Mouse (Mus musculus) urinary bladder, adult 2 months (tissue): ENCODE results near the gene Akirin1. TPM values are rescaled to one million over a fixed set of nuclear protein-coding genes. Genes with fewer than 3 reads are reported as not detected.

ENCODE experiments used
- DNase-seq: peaks from one replicate; pipeline ENCODE4 v3.0.0; 2022; ENCODE audit warnings: low spot score
- polyA plus RNA-seq: library from polyadenylated mRNA; depleted of rRNA; stranded (reverse); fragments of >200 nt; gene quantifications from 2 replicates; pipeline ENCODE4 v1.2.3, GENCODE M21; 2012; rRNA removed

Gene Akirin1
- 49.3 and 59.1 TPM in 2 replicates for polyA plus RNA-seq

- DNase-seq = peak; percentile 98
These were observed at the start of gene Akirin1 for GRCm38 (mm10) chr4:123750152-123750651. Gene Akirin1 (minus strand): TSS chr4:123750345.

- DNase-seq = no peak
These were observed 47.7 kb upstream of the Akirin1 start for GRCm38 (mm10) chr4:123797856-123798255.

- no peak for DNase-seq
These were observed 47.3 kb upstream of the Akirin1 start for GRCm38 (mm10) chr4:123797403-123797802.

- no peak for DNase-seq
These were observed 44.9 kb upstream of the Akirin1 start for GRCm38 (mm10) chr4:123795057-123795456.

- no peak for DNase-seq
These were observed 43.0 kb upstream of the Akirin1 start for GRCm38 (mm10) chr4:123793136-123793535.

- DNase-seq = no peak
These were observed 42.5 kb upstream of the Akirin1 start for GRCm38 (mm10) chr4:123792666-123793065.

GRCm38 (mm10) chr4:123787191-123787985, 37.2 kb upstream of the Akirin1 start, which contains the start of gene Rhbdl2:
Gene Rhbdl2 (plus strand): TSS chr4:123787874.
- DNase-seq = peak; percentile 55

- no peak for DNase-seq
These were observed 18.1 kb upstream of the Akirin1 start for GRCm38 (mm10) chr4:123768234-123768633.

GRCm38 (mm10) chr4:123767807-123768206, 17.7 kb upstream of the Akirin1 start:
- DNase-seq = no peak

GRCm38 (mm10) chr4:123765071-123765470, 14.9 kb upstream of the Akirin1 start:
- no peak for DNase-seq

GRCm38 (mm10) chr4:123758306-123758705, 8.2 kb upstream of the Akirin1 start:
- no peak for DNase-seq

- no peak for DNase-seq
These were observed 665 bp upstream of the Akirin1 start for GRCm38 (mm10) chr4:123750707-123751312.

GRCm38 (mm10) chr4:123749484-123750130, 538 bp downstream of the Akirin1 start:
- peak; percentile 30 for DNase-seq

GRCm38 (mm10) chr4:123748726-123749415, 1.3 kb downstream of the Akirin1 start:
- no peak for DNase-seq

GRCm38 (mm10) chr4:123745221-123745775, 4.8 kb downstream of the Akirin1 start:
- no peak for DNase-seq

GRCm38 (mm10) chr4:123742891-123743290, 7.3 kb downstream of the Akirin1 start:
- DNase-seq = no peak

- DNase-seq = no peak
These were observed 11.4 kb downstream of the Akirin1 start for GRCm38 (mm10) chr4:123738708-123739107.

GRCm38 (mm10) chr4:123733532-123733931, 16.6 kb downstream of the Akirin1 start:
- DNase-seq = no peak

- DNase-seq = no peak
These were observed 17.2 kb downstream of the Akirin1 start for GRCm38 (mm10) chr4:123732921-123733320.

- DNase-seq = no peak
These were observed 17.8 kb downstream of the Akirin1 start for GRCm38 (mm10) chr4:123732163-123732910.

GRCm38 (mm10) chr4:123721761-123722160, 28.4 kb downstream of the Akirin1 start:
- no peak for DNase-seq
